Mouse (Mus musculus) cortical plate, adult 2 months (tissue): ENCODE results near the gene Apeh. TPM values are rescaled to one million over a fixed set of nuclear protein-coding genes. Genes with fewer than 3 reads are reported as not detected.

Experiments used
- H3K27ac ChIP-seq: fragments of 200-500 bp; 2 replicates; pipeline ENCODE4 v1.5.1; 2012; ENCODE audit warnings: low read length, control low read depth, inconsistent platforms; ENCODE audit not compliant: insufficient read depth
- H3K4me1 ChIP-seq: fragments of 200-500 bp; 2 replicates; pipeline ENCODE4 v1.6.1; 2011; ENCODE audit warnings: low read length; ENCODE audit not compliant: control insufficient read depth, insufficient read depth
- H3K4me3 ChIP-seq: fragments of 200-500 bp; 2 replicates; pipeline ENCODE4 v1.5.1; 2011; ENCODE audit warnings: mild to moderate bottlenecking, low read length, control low read depth; ENCODE audit not compliant: insufficient read depth
- CTCF ChIP-seq: fragments of 200-500 bp; IDR thresholded peaks from 2 replicates; pipeline ENCODE4 v1.5.1; 2011; ENCODE audit warnings: mild to moderate bottlenecking, control low read depth, low read length; ENCODE audit not compliant: insufficient read depth; ENCODE audit errors: extremely low read depth
- POLR2A ChIP-seq: fragments of 200-500 bp; IDR thresholded peaks from 2 replicates; pipeline ENCODE4 v1.6.1; 2011; ENCODE audit warnings: mild to moderate bottlenecking, low read length, control low read depth; ENCODE audit not compliant: insufficient read depth; ENCODE audit errors: extremely low read depth
- polyA plus RNA-seq: library from polyadenylated mRNA; depleted of rRNA; stranded (reverse); fragments of >200 nt; gene quantifications from 2 replicates; pipeline ENCODE4 v1.2.3, GENCODE M21; 2012

Gene Apeh
- polyA plus RNA-seq, 1 experiment: 26.1 TPM

DNA sequence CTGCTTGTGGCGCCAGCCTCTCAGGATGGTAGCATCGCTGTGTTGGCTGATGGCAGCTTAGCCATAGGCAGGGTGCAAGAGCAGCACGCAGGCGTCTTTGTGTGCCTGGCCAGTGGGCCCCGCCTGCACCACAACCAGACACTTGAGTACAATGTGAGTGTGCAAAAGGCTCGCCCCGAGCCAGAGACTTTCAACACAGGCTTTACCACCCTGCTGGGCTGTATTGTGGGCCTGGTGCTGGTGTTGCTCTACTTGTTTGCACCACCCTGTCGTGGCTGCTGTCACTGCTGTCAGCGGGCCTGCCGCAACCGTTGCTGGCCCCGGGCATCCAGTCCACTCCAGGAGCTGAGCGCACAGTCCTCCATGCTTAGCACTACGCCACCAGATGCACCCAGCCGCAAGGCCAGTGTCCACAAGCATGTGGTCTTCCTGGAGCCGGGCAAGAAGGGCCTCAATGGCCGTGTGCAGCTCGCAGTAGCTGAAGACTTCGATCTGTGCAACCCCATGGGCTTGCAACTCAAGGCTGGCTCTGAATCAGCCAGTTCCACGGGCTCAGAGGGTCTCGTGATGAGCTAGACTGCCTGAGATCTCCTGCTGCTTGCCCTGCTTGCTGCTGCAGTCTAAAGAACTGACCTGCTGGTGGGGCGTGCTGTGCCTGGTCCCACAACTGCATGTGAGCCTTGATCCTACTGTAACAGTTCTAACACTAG, 39.9 kb downstream of the Apeh start:
- Histone ChIP-seq H3K27ac (no peak overlapping the region), H3K4me3 (no peak overlapping the region), H3K4me1 (0 out of 2 replicates have a peak, but pooled peaks cover 4% of the 10 kb centered on the region)
- TF ChIP-seq CTCF (no peak), POLR2A (no peak)

DNA sequence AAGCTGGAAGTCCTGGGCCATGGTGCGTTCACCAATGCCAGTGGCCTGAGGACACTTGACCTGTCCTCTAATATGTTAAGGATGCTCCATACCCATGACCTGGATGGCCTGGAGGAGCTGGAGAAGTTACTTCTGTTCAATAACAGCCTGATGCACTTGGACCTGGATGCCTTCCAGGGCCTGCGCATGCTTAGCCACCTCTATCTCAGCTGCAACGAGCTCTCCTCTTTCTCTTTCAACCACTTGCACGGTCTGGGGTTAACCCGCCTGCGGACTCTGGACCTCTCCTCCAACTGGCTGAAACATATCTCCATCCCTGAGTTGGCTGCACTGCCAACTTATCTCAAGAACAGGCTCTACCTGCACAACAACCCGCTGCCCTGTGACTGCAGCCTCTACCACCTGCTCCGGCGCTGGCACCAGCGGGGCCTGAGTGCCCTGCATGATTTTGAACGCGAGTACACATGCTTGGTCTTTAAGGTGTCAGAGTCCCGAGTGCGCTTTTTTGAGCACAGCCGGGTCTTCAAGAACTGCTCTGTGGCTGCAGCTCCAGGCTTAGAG, 40.7 kb downstream of the Apeh start:
- Histone ChIP-seq H3K4me1 (0 out of 2 replicates have a peak, but pooled peaks cover 4% of the 10 kb centered on the region), H3K27ac (no peak overlapping the region), H3K4me3 (no peak overlapping the region)
- TF ChIP-seq CTCF (no peak), POLR2A (no peak)

DNA sequence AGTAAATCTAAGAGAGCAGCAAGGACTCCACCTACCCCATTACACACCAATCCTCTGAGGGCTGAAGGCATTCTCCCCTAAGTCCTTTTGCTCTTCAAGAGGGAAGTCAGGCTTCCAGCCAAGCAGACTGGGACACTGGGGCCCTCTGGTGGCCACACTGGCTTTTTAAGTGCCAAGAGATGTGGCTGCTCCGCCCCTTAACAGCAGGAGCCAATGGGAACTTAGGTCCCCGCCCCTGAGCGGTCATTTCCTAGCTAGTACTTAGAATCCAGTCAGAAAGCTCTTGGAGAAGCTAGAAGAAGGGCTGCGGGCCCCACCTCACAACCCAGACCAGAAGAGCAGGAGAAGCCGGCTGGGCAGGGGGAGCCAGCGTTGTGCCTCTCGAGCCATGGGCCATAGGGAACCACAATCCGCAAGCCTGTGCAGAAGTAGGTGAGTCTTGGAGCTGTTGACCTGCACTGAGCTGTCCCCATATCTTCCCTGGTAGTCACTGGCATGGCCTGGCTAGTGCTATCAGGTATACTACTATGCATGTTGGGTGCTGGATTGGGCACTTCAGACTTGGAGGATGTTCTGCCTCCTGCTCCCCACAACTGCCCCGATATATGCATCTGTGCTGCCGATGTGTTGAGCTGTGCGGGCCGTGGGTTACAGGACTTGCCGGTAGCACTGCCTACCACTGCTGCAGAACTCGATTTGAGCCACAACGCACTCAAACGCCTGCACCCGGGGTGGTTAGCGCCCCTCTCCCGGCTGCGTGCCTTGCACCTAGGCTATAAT, 41.3 kb downstream of the Apeh start, which contains the start of gene Amigo3:
Gene Amigo3, plus strand, starts transcription at position 275 of the 780 bp plus-strand sequence.
- TF ChIP-seq CTCF (peak; percentile 80), POLR2A (peak; percentile 54)
- no peak within 1 kb of the TSS for H3K27ac ChIP-seq
- no peak within 1 kb of the TSS for H3K4me3 ChIP-seq
- 0 out of 2 replicates have a peak, but pooled peaks cover 4% of the 10 kb centered on the region for H3K4me1 ChIP-seq

DNA sequence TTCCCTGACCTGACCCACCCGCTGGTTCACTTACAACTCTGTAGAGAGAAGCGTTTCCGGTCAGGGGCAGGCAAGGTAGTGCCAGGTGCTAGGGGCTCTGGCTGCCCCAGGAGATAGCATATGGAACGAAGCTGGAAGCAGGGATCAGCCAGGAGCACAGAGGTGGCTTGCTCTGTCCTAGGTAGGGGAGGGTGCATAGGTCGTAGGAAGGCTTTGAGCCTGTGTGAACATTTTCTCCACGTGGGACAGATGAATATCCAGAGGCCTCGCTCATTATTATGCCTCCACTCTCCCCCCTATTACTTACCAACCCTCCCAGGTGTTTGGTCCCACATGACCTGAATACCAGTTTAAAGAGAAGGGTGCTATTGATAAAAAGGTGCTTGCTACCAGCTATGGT, 42.0 kb downstream of the Apeh start:
- no peak overlapping the region for H3K27ac ChIP-seq
- no peak for TF ChIP-seq CTCF
- TF ChIP-seq POLR2A: no peak

DNA sequence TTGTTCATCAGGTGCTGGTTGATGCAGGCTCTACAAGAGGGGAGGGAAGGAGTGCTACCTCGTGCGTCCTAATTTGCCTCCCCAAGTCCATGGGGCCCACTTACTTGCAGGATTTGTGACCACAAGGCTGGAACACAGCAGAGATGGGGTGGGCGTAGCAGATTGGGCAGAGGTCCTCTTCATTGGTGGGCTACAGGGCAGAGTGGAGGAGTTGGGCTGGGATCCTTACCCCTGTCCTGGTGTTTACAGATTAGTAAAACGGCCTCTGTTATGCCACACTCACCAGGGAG, 42.5 kb downstream of the Apeh start:
- TF ChIP-seq CTCF (no peak), POLR2A (0 out of 2 replicates have a peak, but pooled peaks have one; percentile 8)
- Histone ChIP-seq H3K4me3 (no peak overlapping the region), H3K4me1 (0 out of 2 replicates have a peak, but pooled peaks cover 4% of the 10 kb centered on the region), H3K27ac (no peak overlapping the region)

More for the DNA sequence above, 42.0 kb downstream of the Apeh start:
- H3K4me3 ChIP-seq: no peak overlapping the region
- H3K4me1 ChIP-seq: 0 out of 2 replicates have a peak, but pooled peaks cover 4% of the 10 kb centered on the region

DNA sequence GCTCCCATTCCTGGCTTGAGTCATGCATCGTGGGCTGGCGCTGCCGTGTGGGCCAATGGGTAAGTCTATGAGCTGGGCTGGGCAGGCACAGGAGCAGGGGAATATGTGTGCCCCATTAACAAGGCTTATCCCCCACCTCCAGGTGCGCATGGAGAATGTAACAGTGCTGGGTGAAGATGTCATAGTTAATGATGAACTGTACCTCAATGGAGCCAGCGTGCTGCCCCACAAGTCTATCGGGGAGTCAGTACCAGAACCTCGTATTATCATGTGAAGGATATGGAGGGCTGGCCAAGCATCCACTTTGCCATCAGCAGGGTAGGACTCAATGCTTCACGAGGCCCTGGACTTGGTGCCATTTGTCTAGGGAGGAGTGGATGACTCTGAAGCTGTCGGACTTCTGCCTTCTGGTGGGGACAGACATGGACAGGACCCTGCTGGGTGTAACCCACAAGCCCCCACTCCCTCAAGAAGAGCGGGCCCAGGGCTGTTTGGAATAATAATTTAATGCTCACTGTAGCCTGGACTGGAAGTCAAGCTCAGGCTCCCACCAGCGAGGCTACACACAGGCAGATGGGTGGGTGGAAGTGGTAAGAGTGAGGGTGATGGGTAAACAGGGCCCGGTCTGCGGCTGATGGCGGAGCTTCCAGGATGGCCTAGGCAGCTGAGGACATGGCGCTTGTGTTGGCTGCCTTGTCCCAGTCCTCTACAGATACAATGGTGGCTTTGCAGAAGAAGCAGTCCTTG, 43.0 kb downstream of the Apeh start:
- Histone ChIP-seq H3K27ac (no peak overlapping the region), H3K4me3 (no peak overlapping the region), H3K4me1 (0 out of 2 replicates have a peak, but pooled peaks cover 4% of the 10 kb centered on the region)
- TF ChIP-seq CTCF: no peak
- no peak for TF ChIP-seq POLR2A

DNA sequence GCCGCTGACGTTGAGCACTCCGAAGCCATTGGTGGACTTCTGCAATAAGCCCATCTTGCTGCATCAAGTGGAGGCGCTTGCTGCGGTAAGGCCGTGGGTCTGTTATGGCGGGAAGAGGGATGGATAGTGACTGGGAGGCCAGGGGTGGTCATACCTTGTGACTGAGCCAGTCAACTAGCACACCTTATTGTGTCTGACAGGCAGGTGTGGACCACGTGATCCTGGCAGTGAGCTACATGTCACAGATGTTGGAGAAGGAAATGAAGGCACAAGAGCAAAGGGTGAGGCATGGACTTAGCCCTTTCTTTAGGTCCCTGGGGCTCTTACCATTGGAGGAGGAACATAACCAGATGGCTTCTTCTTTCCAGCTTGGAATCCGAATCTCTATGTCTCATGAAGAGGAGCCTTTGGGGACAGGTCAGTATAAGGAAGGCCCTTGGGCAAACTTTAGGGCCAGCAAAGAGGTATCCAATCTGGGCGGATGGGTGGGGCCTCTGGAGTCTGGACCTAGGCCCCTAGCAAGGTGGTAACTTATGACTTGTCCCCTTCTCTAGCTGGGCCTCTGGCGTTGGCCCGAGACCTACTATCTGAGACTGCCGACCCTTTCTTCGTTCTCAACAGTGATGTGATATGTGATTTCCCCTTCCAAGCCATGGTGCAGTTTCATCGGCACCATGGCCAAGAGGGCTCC, 44.7 kb downstream of the Apeh start:
- H3K4me1 ChIP-seq: 0 out of 2 replicates have a peak, but pooled peaks cover 4% of the 10 kb centered on the region
- H3K27ac ChIP-seq: 0 out of 2 replicates have a peak overlapping the region, but pooled peaks have one; percentile 4
- TF ChIP-seq POLR2A: no peak
- peak overlapping the region; percentile 87 for H3K4me3 ChIP-seq

DNA sequence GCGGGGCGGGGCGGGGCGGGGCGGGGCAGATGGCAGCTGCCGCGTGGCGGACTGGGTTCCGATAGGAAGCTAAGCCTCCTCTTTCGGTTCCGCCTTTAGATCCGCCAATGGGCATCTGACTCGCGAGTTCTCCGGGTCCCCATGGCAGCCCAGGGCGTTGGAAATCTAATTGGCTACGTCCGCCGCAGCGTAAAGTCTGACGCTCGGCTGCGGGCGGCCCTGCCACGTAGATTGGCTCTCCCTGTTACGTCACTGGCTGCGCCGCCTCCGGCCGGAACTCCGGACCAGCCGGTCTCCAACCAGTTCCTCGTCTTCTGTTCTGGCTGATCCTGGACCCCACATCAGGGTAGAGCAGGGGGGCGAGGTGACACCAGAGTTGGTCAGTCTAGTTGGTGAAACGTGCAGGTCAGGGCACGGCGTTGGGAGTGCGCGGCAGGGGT, 45.4 kb downstream of the Apeh start, which contains the start of gene Gmppb:
Gene Gmppb, plus strand, starts transcription at position 227 of the 440 bp plus-strand sequence.
- TF ChIP-seq CTCF: no peak
- TF ChIP-seq POLR2A: peak; percentile 53
- H3K4me3 ChIP-seq: peak within 1 kb of the TSS; percentile 87
- 0 out of 2 replicates have a peak within 1 kb of the TSS, but pooled peaks have one; percentile 4 for H3K27ac ChIP-seq
- 0 out of 2 replicates have a peak, but pooled peaks cover 4% of the 10 kb centered on the region for H3K4me1 ChIP-seq
